Mouse (Mus musculus) left cerebral cortex, postnatal 36 days (tissue): ENCODE results near the gene Gata3. TPM values are rescaled to one million over a fixed set of nuclear protein-coding genes. Genes with fewer than 3 reads are reported as not detected.

ENCODE experiments used
- DNase-seq, 2 experiments: peaks; one replicate each; pipeline ENCODE4 v3.0.0; 2021 to 2022; ENCODE audit warnings: low spot score in 2 of 2, mixed read lengths in 1 of 2
- intact Hi-C: fragments of 180-260 bp; cut with DNase I; formaldehyde crosslinking; loops from one replicate; pipeline ENCODE4 v1.15.1; 2025
- total RNA-seq, 2 experiments: library from RNA; stranded (reverse); gene quantifications; 2 replicates each; pipeline ENCODE4 v1.2.3; 2021

The Gata3 gene
- total RNA-seq, 2 experiments from 2014 or later: not detected

DNA sequence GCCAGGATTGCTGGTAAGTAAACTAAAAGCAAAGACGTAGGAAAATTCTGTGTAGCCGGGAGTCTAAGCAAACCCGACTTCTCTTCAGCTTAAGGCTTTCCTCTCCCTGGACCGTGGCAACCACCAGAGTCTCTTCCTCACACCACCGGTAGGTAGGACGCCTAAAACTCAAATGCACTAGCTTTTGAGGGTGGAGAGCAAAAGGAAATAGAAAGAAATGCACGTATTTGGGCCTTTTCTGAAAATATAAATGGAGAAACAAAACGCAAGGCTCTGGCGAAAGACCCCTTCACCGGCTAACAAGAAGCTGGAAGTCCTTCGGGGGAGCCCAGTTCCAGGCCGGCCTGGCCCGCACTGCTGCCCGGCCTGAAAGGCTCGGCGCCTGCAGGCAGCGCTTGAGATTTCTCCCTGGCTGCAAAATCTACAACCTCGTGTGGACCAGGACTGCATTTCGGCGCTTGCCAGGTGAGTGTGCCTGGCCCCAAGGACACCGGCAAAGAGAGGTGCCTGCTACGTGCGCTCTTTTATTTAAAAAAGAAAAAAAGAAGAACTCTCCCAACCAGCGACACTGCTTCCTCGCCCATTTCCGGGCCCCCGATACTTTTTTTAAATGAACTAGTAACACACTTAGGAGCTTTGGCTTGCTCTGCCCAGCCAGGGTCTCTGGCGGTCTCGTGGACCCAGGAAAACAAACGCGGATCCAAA, 13.1 kb downstream of the Gata3 start:
- intact Hi-C loops: no loop called here
- DNase-seq: no peak

DNA sequence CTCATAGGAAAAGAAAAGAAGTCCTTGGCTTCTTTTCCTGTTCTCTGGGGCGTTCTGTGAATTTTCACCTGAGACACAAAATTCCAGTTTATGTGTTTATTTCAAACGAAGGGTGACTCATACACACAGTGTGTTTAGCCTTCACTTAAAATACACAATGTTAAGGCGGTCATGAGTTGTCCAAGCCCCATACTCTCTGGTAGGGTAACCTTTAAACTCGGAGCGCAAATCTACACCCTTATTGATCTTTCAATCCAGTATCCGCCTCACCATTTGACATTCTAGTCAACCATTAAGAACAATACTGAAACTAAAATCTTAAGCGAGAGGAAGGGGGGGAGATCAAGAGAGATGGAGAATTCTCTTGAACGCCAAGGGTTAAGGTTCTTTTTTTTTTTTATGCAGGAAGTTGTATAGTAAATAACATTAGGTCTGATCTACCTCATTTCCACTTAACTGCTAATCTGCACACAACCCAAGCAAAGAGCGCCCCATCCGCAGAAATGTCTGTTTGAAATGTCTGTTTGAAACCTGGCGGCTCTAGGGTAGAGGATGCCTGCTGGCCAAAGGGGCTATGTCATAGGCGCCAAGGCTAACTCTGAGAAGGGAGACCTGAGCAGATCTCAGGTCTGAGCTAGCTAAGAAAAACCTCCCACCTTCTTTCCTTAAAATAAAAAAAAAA, 14.0 kb downstream of the Gata3 start:
- intact Hi-C loops: no loop called here
- DNase-seq: no peak

DNA sequence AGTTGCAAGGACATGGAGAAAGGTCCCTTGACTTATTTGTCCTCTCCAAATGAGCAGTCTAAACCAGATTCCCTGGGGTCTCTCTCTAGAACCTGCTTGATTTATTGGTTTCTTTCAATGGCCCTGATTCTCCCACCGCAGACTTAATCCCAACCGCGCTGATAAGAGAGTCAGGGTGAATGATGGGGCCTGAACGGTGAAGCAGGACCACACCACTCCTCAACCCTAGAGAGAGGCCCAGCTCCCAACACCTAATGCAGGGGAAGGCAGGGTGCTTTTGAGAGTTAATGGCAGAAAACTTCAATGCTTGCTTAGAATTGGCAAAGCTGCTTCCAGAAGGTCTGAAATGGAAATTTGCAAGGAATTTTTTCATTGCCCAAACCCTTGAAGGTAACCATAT, 14.6 kb downstream of the Gata3 start:
- intact Hi-C loops: no loop called here
- DNase-seq: no peak

DNA sequence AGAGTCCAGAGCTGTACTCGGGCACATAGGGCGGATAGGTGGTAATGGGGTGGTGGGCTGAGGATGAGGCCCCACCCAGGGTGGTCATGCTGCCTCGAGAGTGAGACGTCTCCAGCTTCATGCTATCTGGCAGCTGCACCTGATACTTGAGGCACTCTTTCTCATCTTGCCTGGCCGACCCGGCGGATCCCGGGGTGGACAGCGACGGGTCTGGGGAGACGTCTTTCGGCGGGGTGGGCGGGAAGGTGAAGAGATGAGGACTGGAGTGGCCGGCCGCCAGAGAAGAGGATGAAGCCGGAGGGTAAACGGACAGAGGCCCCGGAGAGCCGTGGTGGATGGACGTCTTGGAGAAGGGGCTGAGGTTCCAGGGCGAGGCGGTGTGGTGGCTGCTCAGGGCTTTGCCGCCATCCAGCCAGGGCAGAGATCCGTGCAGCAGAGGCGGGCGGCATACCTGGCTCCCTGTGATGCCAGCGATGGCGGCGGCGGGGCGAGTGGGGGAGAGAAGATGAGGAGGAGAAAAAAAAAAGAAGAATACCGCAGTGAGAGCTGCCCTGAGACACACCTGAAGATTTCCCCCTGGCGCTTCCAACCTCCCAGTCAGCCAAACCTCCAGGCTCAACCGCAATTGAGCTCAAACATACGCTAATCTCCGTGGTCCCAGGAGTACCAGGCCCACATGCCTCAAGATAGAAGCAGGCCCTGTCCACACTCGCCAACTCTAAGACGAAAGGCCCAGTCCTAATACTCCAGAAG, 15.2 kb downstream of the Gata3 start:
- DNase-seq: no peak
- intact Hi-C loops: no loop called here

DNA sequence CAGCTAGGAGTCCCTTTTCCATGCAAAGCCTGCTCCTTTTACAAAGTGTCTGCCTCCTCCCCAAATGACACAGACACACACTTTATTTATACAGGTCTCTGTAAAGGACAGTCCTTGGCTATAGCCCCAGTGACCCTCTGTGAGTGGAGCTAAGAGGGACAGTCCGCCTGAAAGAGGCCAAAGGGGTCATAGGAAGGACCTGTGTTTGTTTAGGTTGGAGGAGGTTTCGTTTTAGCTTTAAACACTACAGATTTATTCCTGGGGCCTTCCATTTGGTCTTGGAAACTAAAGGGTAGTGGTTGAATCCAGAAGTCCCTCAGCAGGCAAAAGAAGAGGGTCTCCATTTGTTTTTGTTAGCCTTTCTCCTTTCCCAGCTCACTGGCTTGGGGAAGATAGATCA, 16.1 kb downstream of the Gata3 start:
- DNase-seq: no peak
- intact Hi-C loops: no loop called here

DNA sequence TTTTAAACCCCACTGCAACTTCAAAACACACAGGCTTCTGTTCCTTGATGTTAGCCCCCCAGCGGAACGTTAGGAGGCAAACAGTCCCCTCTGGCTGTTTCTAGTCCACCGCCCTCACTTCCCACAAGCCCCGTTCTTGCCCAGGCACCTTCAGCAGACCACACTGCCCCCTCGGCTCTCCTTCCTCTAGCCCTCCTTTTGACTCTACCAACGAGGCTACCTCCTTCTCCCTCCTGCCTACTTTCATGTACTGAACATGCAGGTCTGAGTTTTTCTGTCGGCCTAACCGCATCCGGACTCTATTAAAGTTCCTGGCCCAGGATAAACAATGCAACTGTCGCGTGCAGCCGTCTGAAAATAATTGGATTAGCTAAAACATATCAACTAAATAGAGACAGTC, 17.2 kb downstream of the Gata3 start:
- DNase-seq: no peak
- intact Hi-C loops: no loop called here

DNA sequence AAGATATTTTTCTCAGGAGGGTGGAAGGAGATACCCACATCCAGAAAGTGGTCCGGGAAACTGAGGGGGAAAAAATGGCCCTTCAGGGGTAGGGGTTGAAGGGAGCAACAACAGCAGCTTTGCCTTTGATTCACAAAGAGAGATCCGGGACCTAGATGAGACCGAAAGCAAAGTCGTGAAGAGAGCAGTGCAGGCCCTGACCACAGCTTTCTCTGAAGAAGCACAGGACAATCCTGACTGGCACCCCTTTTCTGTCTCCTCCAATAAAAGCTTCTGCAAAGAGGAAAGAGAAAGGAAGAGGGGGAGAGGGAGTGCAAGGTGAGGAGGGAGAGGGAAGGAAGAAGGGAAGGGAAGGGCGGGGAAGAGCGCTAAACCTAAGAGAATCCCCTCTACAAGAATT, 18.0 kb downstream of the Gata3 start:
- intact Hi-C loops: no loop called here
- DNase-seq: no peak

DNA sequence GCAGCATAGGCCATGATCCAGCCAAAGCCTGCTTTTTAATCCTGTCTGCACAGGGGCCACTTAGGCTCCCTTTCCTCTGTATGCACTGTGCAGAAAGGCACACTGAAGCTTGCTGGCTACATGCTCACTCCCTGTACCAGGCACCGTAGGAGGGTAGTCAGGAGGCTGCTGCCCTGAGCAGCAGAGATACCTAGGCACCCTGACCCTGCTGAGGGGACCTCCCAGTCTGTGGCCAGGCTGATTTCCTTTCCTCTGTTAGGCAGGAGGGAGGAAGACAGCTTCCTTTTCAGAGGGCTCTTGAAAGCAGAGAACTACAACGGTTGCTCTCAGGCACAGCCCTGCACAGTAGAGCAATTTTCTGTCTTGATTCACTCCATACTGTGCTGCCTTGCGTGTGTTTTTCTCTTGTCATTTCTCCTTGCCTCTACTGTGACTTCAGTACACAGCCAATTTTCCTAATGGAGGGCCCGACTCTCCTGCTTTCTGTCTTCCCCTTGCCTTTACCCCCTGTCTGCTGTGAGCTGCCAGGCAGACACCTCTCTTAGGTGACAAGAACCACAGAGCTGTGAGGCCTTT, 18.6 kb downstream of the Gata3 start:
- DNase-seq: no peak
- intact Hi-C loops: no loop called here

DNA sequence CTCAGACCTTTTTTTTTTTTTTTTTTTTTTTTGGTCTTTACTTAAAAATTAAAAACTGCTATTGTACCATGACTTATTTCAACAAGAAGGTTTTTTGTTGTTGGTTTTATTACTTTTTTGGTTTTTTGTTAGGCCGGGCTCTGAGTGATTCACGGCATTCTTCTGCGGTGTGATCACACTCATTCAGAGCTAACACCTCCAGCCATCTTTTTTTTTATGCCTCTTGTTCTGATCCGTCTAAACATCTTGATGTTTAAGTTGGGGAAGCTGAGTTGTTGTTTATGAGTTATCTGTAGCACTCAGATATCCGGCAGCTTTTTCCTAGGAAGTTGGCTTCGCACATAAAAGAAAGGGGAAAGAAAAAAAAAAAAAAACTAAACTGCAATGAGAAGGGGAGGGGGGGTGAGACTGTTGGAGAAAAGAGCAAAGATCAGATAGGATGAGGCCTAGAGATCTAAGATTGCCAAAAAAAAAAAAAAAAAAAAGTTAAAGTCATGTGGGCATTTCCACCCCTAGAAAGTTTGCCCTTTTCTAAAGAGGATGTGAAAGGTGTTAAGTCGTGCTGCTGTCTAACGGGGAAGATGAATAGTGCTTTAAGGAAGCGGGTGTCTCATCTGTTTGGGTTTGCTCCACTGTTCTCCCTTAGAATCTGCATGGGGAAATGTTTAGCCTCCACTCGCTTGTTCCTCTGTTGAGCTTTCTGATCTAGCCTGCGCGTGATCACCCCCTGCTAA, 22.6 kb downstream of the Gata3 start:
- DNase-seq: no peak
- intact Hi-C loops: no loop called here

DNA sequence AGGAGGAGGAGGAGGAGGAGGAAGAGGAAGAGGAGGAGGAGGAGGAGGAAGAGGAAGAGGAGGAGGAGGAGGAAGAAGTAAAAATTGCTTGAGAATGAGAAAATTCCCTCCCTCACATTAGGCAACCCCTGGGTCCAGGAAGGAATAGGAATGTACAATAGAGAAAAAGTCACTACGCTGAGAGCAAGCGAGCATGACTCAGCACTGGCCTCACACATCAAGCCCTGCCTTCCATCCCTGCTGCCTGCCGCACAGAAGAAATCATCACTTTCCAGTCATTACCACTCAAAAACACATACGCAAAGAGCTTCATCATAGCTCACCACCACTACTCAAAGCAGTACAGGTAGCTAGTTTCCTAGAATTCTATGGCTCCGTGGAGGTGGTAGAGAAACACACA, 29.1 kb downstream of the Gata3 start:
- intact Hi-C loops: no loop called here
- DNase-seq: no peak

DNA sequence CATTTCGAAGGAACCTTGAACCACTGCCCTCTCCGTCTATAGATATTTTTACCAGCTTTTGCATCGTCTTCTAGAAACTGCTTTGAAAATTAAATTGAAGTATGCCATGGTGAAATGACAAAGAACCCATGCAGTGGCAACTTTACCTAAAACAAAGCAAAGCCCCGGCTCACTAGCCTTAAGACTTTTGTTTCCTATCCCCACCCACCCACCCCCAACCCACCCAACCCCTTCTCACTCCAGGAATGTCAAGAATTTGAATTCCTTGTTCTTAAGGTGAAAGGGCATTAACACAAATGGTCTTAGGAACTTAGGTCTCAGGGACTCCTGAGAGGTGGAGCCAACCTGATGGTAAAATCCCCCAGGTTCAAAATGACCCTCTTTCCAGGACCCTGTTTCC, 34.0 kb downstream of the Gata3 start:
- intact Hi-C loops: no loop called here

DNA sequence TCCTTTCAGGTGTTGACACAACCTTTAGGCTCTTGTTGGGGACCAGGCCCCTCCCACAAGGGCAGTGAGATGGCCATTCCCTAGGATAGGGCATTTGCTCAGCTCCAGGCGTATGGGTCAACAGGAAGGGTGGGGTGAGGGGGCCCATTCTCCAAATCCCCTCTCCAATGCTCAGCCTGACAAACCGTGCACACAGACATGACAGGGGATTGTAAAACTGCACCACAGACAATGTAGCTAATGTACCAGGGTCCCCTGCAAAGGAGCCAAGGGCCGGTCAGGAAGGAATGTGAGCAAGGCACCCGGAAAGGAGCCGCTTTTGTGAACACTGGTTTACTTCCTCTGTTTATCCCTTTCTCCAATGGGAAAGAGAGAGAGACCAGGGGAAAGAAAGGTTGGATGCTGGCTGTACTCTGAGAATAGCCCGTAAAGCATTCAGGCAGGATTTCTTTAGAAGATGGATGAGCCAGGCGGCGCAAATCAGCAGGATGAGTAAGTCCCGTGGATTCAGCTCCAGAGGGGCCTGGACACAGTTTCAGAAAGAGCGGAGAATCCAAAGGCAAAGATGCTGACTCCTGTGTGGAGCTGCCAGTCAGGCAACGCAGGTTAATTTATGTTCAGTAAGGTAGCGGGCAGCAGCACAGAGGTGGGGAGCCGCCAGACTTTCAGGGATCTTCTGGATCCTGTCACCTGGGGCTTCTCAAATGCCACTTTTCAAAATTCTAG, 36.8 kb downstream of the Gata3 start:
- DNase-seq: no peak

More for the DNA sequence above, 34.0 kb downstream of the Gata3 start:
- DNase-seq: no peak

DNA sequence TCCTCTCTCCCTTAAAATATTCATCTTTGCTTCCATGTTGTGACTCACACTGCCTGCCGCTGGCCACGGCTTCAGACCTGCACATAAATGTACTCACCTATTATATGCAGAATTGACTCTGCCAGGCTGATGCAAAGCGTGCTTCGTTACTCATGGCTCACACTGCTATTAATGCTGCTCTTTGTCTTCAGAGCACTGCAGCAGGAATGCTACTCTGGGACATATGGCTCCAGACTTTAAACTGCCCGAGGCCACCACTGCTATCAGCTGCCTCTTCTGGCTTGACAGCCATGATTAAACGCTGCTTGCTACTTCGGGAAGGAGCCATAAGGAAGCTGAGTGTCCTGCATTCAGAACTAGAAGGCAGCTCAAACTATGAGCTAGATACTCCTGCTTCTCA, 54.6 kb downstream of the Gata3 start:
- intact Hi-C loops: no loop called here
- DNase-seq: no peak

More for the DNA sequence above, 36.8 kb downstream of the Gata3 start:
- intact Hi-C loops: no loop called here

DNA sequence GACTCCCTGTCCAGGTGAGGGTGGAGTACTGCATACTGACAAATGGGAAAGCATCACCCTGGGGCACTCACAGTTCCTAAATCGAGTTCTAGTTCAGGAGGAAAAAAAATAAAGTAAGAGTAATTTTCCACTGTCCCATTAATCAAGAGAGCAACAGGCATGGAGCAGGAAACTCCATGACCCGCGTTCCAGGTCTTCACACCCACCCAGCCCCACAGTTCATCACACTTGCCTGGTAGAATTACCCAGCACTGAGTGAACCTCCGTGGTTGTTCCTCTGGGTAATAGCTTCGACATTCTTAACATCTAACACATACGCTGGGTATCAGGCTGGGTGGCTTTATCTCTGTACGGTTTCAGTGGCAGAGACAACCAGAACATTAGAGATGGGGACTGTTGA, 56.1 kb downstream of the Gata3 start:
- intact Hi-C loops: no loop called here
- DNase-seq: no peak

DNA sequence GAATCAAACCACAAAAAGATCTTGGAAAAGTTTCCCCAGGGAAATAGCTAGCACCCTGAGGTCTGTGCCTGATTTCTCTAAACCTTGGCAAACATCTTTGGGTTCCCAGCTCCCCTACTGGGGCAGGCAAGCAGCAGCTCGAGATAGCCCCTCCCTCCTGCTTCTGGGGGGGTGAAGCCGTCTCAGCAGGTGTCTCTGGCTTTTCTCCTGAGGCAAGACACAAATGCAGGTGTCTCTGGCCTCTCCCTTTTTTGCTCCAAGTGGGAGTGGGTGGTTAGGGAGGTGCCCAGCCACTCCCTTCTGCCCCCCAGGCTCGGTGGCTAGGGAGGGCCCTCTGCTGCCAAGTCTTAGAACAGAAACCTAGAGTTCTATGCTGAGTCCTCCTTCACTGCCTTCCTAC, 62.2 kb downstream of the Gata3 start:
- intact Hi-C loops: no loop called here
- no peak for DNase-seq

DNA sequence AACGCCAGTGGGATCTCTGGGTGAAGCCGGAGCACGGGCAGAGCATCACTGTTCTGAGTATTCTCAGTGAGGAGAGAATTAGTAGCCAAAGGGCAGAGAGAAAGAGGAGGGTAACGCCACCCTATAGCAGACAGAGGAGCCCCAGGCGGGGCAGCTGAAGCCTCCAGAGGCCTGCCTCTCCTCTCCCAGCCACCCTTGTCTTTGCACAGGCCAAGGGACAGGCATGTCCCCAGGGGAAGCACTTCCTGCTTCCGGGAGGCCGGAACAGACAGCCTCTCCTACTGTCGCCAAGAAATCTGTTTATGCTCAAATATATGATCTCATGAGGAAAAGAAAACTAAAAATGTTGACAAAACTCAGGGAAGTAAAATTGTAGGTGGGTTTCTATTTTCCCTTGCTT, 69.2 kb downstream of the Gata3 start:
- intact Hi-C loops: no loop called here
- DNase-seq: no peak

DNA sequence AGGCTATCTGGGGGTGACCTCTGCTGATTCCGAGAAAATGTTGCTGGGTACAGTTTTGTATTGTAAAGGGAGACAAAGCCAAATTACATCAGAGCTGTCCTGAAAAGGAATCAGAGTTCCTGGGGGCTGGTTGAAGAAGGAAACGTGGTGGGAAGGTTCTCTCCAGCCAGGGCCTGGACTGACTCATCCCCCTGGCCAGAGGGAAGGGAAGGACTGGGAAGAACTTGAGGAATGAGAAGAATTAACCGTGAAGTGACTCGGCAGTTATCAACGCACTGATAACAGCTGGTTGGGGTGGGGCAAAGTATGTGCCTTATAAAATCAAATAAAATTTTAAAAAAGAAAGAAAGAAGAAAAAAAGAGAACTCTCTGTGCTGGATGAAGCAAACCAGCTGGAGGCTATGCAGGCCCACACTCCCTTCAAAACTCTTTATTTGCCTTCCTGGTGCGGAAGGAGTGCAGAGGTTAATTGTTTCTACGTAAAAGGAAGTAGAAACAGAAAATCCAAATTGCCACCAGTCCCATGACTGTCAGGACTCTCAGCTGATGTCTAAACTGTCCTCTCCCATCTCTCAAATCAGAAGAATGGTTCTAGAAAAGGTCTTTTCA, 71.6 kb downstream of the Gata3 start:
- DNase-seq: no peak
- intact Hi-C loops: no loop called here
